Mouse (Mus musculus) forebrain, postnatal 0 days (tissue): ENCODE measurements around the gene Suox. TPM values are rescaled to one million over a fixed set of nuclear protein-coding genes. Genes with fewer than 3 reads are reported as not detected.

Experiments used
- ATAC-seq: fragments of 200-750 bp; cut with Nextera tagmentation; 2 replicates; pipeline ENCODE4 v1.8.0; 2017; ENCODE audit warnings: mild to moderate bottlenecking, moderate library complexity
- DNase-seq: peaks from one replicate; pipeline ENCODE4 v3.0.0-alpha.2; 2015
- H3K27ac ChIP-seq: fragments of 300-500 bp; sonication (generic); 2 replicates; pipeline ENCODE4 v1.5.1; 2014; ENCODE audit warnings: low read depth, mild to moderate bottlenecking, antibody characterized with exemption, low read length, moderate library complexity, mixed read lengths
- H3K27me3 ChIP-seq: fragments of 300-500 bp; sonication (generic); 2 replicates; pipeline ENCODE4 v1.6.1; 2014; ENCODE audit warnings: mild to moderate bottlenecking, low read length, mixed read lengths; ENCODE audit not compliant: insufficient read depth
- H3K36me3 ChIP-seq: fragments of 300-500 bp; sonication (generic); 2 replicates; pipeline ENCODE4 v1.6.1; 2014; ENCODE audit warnings: mild to moderate bottlenecking, moderate library complexity; ENCODE audit not compliant: insufficient read depth
- H3K4me1 ChIP-seq: fragments of 300-500 bp; sonication (generic); 2 replicates; pipeline ENCODE4 v1.6.1; 2014; ENCODE audit warnings: antibody characterized with exemption; ENCODE audit not compliant: insufficient read depth
- H3K4me2 ChIP-seq: fragments of 300-500 bp; sonication (generic); 2 replicates; pipeline ENCODE4 v1.6.1; 2014; ENCODE audit warnings: low read depth, mild to moderate bottlenecking, moderate library complexity
- H3K4me3 ChIP-seq: fragments of 300-500 bp; sonication (generic); 2 replicates; pipeline ENCODE4 v1.5.1; 2014; ENCODE audit warnings: low read depth, low read length, mixed read lengths
- H3K9ac ChIP-seq: fragments of 300-500 bp; sonication (generic); 2 replicates; pipeline ENCODE4 v1.6.1; 2014; ENCODE audit warnings: mild to moderate bottlenecking
- H3K9me3 ChIP-seq: fragments of 300-500 bp; sonication (generic); 2 replicates; pipeline ENCODE4 v1.6.1; 2016; ENCODE audit warnings: low read length
- CTCF ChIP-seq: sonication (generic); IDR thresholded peaks from 2 replicates; pipeline ENCODE4 v1.5.1; 2016; ENCODE audit warnings: antibody characterized with exemption, control low read depth, low read depth
- polyA plus RNA-seq: library from polyadenylated mRNA; unstranded; fragments of >200 nt; fragmentation: Nextera tagmentation; extraction: Ambion mirVana; gene quantifications from 2 replicates; pipeline ENCODE4 v1.2.1, GENCODE M21; 2015
- total RNA-seq: library from RNA; depleted of rRNA; stranded (reverse); fragments of >200 nt; gene quantifications from 2 replicates; pipeline ENCODE4 v1.2.3, GENCODE M21; 2014; rRNA removed

Suox gene
- total and polyA plus RNA-seq, 2 experiments from 2014 or later = 10.1 to 10.6 TPM

GRCm38 (mm10) chr10:128620241-128620640 is 53.6 kb downstream of the Suox start:
- Histone ChIP-seq H3K36me3 (peaks cover 22% of the 10 kb centered on the region), H3K9ac (no peak overlapping the region), H3K4me2 (no peak overlapping the region), H3K9me3 (no peaks in the 10 kb centered on the region), H3K27ac (no peak overlapping the region), H3K27me3 (no peaks in the 10 kb centered on the region), H3K4me3 (no peak overlapping the region), H3K4me1 (0 out of 2 replicates have a peak, but pooled peaks cover 3% of the 10 kb centered on the region)
- ATAC-seq (no peak), DNase-seq (no peak)
- TF ChIP-seq CTCF = no peak

Other genes starting within 250 kb of the Suox start
- gene Smarcc2, start 214.8 kb downstream of the Suox start, total RNA-seq = 197 and 223 TPM in 2 replicates
- 117 and 134 TPM in 2 replicates for gene Smarcc2, start 214.8 kb downstream of the Suox start, polyA plus RNA-seq
- 694 and 855 TPM in 2 replicates for gene Myl6, start 179.9 kb downstream of the Suox start, total RNA-seq
- 844 and 972 TPM in 2 replicates for gene Myl6, start 179.9 kb downstream of the Suox start, polyA plus RNA-seq
- gene Myl6b, start 175.4 kb downstream of the Suox start, total RNA-seq = 23.7 and 31.4 TPM in 2 replicates
- 4.5 and 4.8 TPM in 2 replicates for gene Myl6b, start 175.4 kb downstream of the Suox start, polyA plus RNA-seq
- 9.9 and 14.8 TPM in 2 replicates for gene Esyt1, start 148.2 kb downstream of the Suox start, total RNA-seq
- 4.4 and 5.3 TPM in 2 replicates for gene Esyt1, start 148.2 kb downstream of the Suox start, polyA plus RNA-seq
- 15.0 and 20.6 TPM in 2 replicates for gene Zc3h10, start 126.3 kb downstream of the Suox start, total RNA-seq
- gene Zc3h10, start 126.3 kb downstream of the Suox start, polyA plus RNA-seq = 12.7 and 12.8 TPM in 2 replicates
- 877 and 1,605 TPM in 2 replicates for gene Rpl41, start 124.8 kb downstream of the Suox start, total RNA-seq
- gene Rpl41, start 124.8 kb downstream of the Suox start, polyA plus RNA-seq = 2,439 and 3,234 TPM in 2 replicates
- 119 and 122 TPM in 2 replicates for gene Pa2g4, start 108.1 kb downstream of the Suox start, total RNA-seq
- gene Pa2g4, start 108.1 kb downstream of the Suox start, polyA plus RNA-seq = 128 and 135 TPM in 2 replicates
- gene Erbb3, start 84.4 kb downstream of the Suox start, total RNA-seq = 1.3 and 1.4 TPM in 2 replicates
- gene Erbb3, start 84.4 kb downstream of the Suox start, polyA plus RNA-seq = 0.41 and 0.68 TPM in 2 replicates
- 859 and 1,363 TPM in 2 replicates for gene Rps26, start 47.3 kb downstream of the Suox start, total RNA-seq
- gene Rps26, start 47.3 kb downstream of the Suox start, polyA plus RNA-seq = 436 and 640 TPM in 2 replicates
- gene Ikzf4, start 28.1 kb downstream of the Suox start, total RNA-seq = 8.4 and 15.6 TPM in 2 replicates
- gene Ikzf4, start 28.1 kb downstream of the Suox start, polyA plus RNA-seq = 6.3 and 11.3 TPM in 2 replicates
- gene Rab5b, start 22.2 kb upstream of the Suox start, total RNA-seq = 133 TPM in 2 replicates
- gene Rab5b, start 22.2 kb upstream of the Suox start, polyA plus RNA-seq = 104 and 118 TPM in 2 replicates
- gene Pmel, start 30.1 kb upstream of the Suox start, total RNA-seq = 0.85 and 1.2 TPM in 2 replicates
- 0.67 and 0.86 TPM in 2 replicates for gene Pmel, start 30.1 kb upstream of the Suox start, polyA plus RNA-seq
- 8.5 and 10.0 TPM in 2 replicates for gene Cdk2, start 31.0 kb upstream of the Suox start, total RNA-seq
- 9.9 and 10.3 TPM in 2 replicates for gene Cdk2, start 31.0 kb upstream of the Suox start, polyA plus RNA-seq
- gene Dgka, start 70.8 kb upstream of the Suox start, total RNA-seq = 5.6 and 7.2 TPM in 2 replicates
- gene Dgka, start 70.8 kb upstream of the Suox start, polyA plus RNA-seq = 4.3 and 4.8 TPM in 2 replicates
- 67.7 and 68.4 TPM in 2 replicates for gene Pym1, start 73.8 kb upstream of the Suox start, total RNA-seq
- 51.6 and 61.2 TPM in 2 replicates for gene Pym1, start 73.8 kb upstream of the Suox start, polyA plus RNA-seq
- gene Mmp19, start 116.8 kb upstream of the Suox start, total RNA-seq = 0.57 and 0.69 TPM in 2 replicates
- 0.33 and 0.36 TPM in 2 replicates for gene Mmp19, start 116.8 kb upstream of the Suox start, polyA plus RNA-seq
- 39.6 and 45.7 TPM in 2 replicates for gene Dnajc14, start 130.0 kb upstream of the Suox start, total RNA-seq
- 30.5 and 38.2 TPM in 2 replicates for gene Dnajc14, start 130.0 kb upstream of the Suox start, polyA plus RNA-seq
- gene Tmem198b, start 130.3 kb upstream of the Suox start, total RNA-seq = 9.5 and 12.9 TPM in 2 replicates
- 12.9 and 14.6 TPM in 2 replicates for gene Tmem198b, start 130.3 kb upstream of the Suox start, polyA plus RNA-seq
- 54.6 and 59.6 TPM in 2 replicates for gene Sarnp, start 143.3 kb upstream of the Suox start, total RNA-seq
- 146 and 167 TPM in 2 replicates for gene Sarnp, start 143.3 kb upstream of the Suox start, polyA plus RNA-seq
- gene Ormdl2, start 147.6 kb upstream of the Suox start, total RNA-seq = 6.3 and 8.3 TPM in 2 replicates
- 13.2 and 16.1 TPM in 2 replicates for gene Ormdl2, start 147.6 kb upstream of the Suox start, polyA plus RNA-seq
- gene Gdf11, start 217.6 kb upstream of the Suox start, total RNA-seq = 15.7 and 19.1 TPM in 2 replicates
- gene Gdf11, start 217.6 kb upstream of the Suox start, polyA plus RNA-seq = 4.3 and 6.7 TPM in 2 replicates
- gene Cd63, start 226.9 kb upstream of the Suox start, total RNA-seq = 11.7 and 25.2 TPM in 2 replicates
- 168 and 188 TPM in 2 replicates for gene Cd63, start 226.9 kb upstream of the Suox start, polyA plus RNA-seq
- gene Rdh5, start 248.8 kb upstream of the Suox start, total RNA-seq = 4.1 and 5.8 TPM in 2 replicates
- gene Rdh5, start 248.8 kb upstream of the Suox start, polyA plus RNA-seq = 6.9 and 10.2 TPM in 2 replicates
- gene Bloc1s1, start 250.0 kb upstream of the Suox start, total RNA-seq = 120 and 149 TPM in 2 replicates
- 246 and 305 TPM in 2 replicates for gene Bloc1s1, start 250.0 kb upstream of the Suox start, polyA plus RNA-seq